Mouse (Mus musculus): ENCODE data around the gene Hcn3.

Gene Hcn3

GRCm38 (mm10) chr3:89100811-89101210, 59.2 kb downstream of the Hcn3 start, which contains the start of gene Gm43738:
TSS of gene Gm43738 (minus strand) at chr3:89101099.
- DNase-seq (ENCODE audit: low spot score in 2 of 2) = no peak

Data from urinary bladder, postnatal 4 days (tissue).